Mouse (Mus musculus) ovary, adult 2 months (tissue): ENCODE measurements around the gene Gpr158. TPM values are rescaled to one million over a fixed set of nuclear protein-coding genes. Genes with fewer than 3 reads are reported as not detected.

Experiments used
- polyA plus RNA-seq: library from polyadenylated mRNA; depleted of rRNA; stranded (reverse); fragments of >200 nt; gene quantifications from 2 replicates; pipeline ENCODE4 v1.2.3, GENCODE M21; 2012; rRNA removed

The Gpr158 gene
- polyA plus RNA-seq = 0.03 and 0.05 TPM in 2 replicates

GRCm38 (mm10) chr2:21367345-21368111, at the start of gene Gpr158:
Gpr158 (plus strand) TSS chr2:21367542.

Other genes starting within 250 kb of the Gpr158 start
- 0.35 and 0.43 TPM in 2 replicates for gene Enkur, start 162.2 kb upstream of the Gpr158 start, polyA plus RNA-seq
- 2.6 and 3.6 TPM in 2 replicates for gene Thnsl1, start 161.8 kb upstream of the Gpr158 start, polyA plus RNA-seq